Mouse (Mus musculus) MEL (cell line): ENCODE results near the gene 2700049A03Rik. TPM values are rescaled to one million over a fixed set of nuclear protein-coding genes. Genes with fewer than 3 reads are reported as not detected.

Experiments used
- DNase-seq: peaks from one replicate; pipeline ENCODE4 v3.0.0; 2011; ENCODE audit warnings: low read depth, low spot score
- H3K27ac ChIP-seq: 2 replicates; pipeline ENCODE4 v1.5.1; 2012; ENCODE audit warnings: low read depth, mild to moderate bottlenecking, control low read depth, low read length, moderate library complexity; ENCODE audit not compliant: control insufficient read depth
- H3K27me3 ChIP-seq, 2 experiments: fragments of 150-350 bp in 1 of 2; sonication (generic) in 1 of 2; 2 replicates each; pipeline ENCODE4 v1.6.1; 2012; ENCODE audit warnings: low read length in 2 of 2, mild to moderate bottlenecking in 2 of 2, improper control_type of control experiment in 1 of 2, moderate library complexity in 1 of 2; ENCODE audit not compliant: insufficient read depth in 2 of 2, control insufficient read depth in 1 of 2
- H3K36me3 ChIP-seq, 2 experiments: 2 replicates each; pipeline ENCODE4 v1.6.1; 2012 to 2014; ENCODE audit warnings: low read length in 2 of 2, improper control_type of control experiment in 1 of 2, inconsistent platforms in 1 of 2, mild to moderate bottlenecking in 1 of 2; ENCODE audit not compliant: insufficient read depth in 2 of 2, control insufficient read depth in 1 of 2
- H3K4me1 ChIP-seq, 2 experiments: fragments of 150-350 bp in 1 of 2; sonication (generic) in 1 of 2; 2 replicates each; pipeline ENCODE4 v1.6.1; 2012; ENCODE audit warnings: low read length in 2 of 2, improper control_type of control experiment in 1 of 2, mild to moderate bottlenecking in 1 of 2; ENCODE audit not compliant: insufficient read depth in 2 of 2, control insufficient read depth in 1 of 2
- H3K4me3 ChIP-seq, 2 experiments: fragments of 150-350 bp in 1 of 2; sonication (generic) in 1 of 2; 2 replicates each; pipeline ENCODE4 v1.5.1; 2012; ENCODE audit warnings: low read depth in 2 of 2, low read length in 2 of 2, mild to moderate bottlenecking in 2 of 2, moderate library complexity in 2 of 2, control low read depth in 1 of 2, improper control_type of control experiment in 1 of 2; ENCODE audit not compliant: control insufficient read depth in 1 of 2, insufficient read depth in 1 of 2
- H3K79me2 ChIP-seq: 2 replicates; pipeline ENCODE4 v1.6.1; 2012; ENCODE audit warnings: mild to moderate bottlenecking, low read length, moderate library complexity; ENCODE audit not compliant: control insufficient read depth, poor library complexity, insufficient read depth
- H3K9ac ChIP-seq: 2 replicates; pipeline ENCODE4 v1.6.1; 2012; ENCODE audit warnings: low read depth, mild to moderate bottlenecking, control low read depth, low read length, moderate library complexity; ENCODE audit not compliant: control insufficient read depth, poor library complexity, severe bottlenecking
- H3K9me3 ChIP-seq: fragments of 150-350 bp; sonication (generic); replicated peaks from 2 replicates; pipeline ENCODE4 v1.6.1; 2012; ENCODE audit warnings: mild to moderate bottlenecking, low read length, improper control_type of control experiment, moderate library complexity; ENCODE audit not compliant: insufficient read depth
- CHD2 ChIP-seq: IDR thresholded peaks from 2 replicates; pipeline ENCODE4 v1.6.1; 2011; ENCODE audit warnings: low read length, improper control_type of control experiment
- CTCF ChIP-seq, 3 experiments: IDR thresholded peaks in 2 of 3; conservative IDR thresholded peaks in 1 of 3; 2 replicates each; pipeline ENCODE4 v1.5.1; 2011 to 2012; ENCODE audit warnings: low read length in 3 of 3, low read depth in 2 of 3, mild to moderate bottlenecking in 2 of 3, improper control_type of control experiment in 1 of 3, inconsistent platforms in 1 of 3, mixed read lengths in 1 of 3, moderate library complexity in 1 of 3; ENCODE audit not compliant: control insufficient read depth in 1 of 3, insufficient read depth in 1 of 3, poor library complexity in 1 of 3, severe bottlenecking in 1 of 3
- EP300 ChIP-seq, 2 experiments: IDR thresholded peaks; 2 replicates each; pipeline ENCODE4 v1.6.1; 2011; ENCODE audit warnings: improper control_type of control experiment in 2 of 2, low read length in 2 of 2, low read depth in 1 of 2, mild to moderate bottlenecking in 1 of 2
- GABPA ChIP-seq: IDR thresholded peaks from 2 replicates; pipeline ENCODE4 v1.6.1; 2012; ENCODE audit warnings: low read depth, mild to moderate bottlenecking, inconsistent platforms, low read length, improper control_type of control experiment, moderate library complexity
- KAT2A ChIP-seq: conservative IDR thresholded peaks from 2 replicates; pipeline ENCODE4 v1.6.1; 2012; ENCODE audit warnings: low read depth, low read length, improper control_type of control experiment, inconsistent platforms
- MAFK ChIP-seq: IDR thresholded peaks from 2 replicates; pipeline ENCODE4 v1.6.1; 2011; ENCODE audit warnings: low read depth, mild to moderate bottlenecking, low read length, improper control_type of control experiment, borderline replicate concordance
- MAX ChIP-seq: IDR thresholded peaks from 2 replicates; pipeline ENCODE4 v1.6.1; 2011; ENCODE audit warnings: low read length, improper control_type of control experiment
- MAZ ChIP-seq: IDR thresholded peaks from 2 replicates; pipeline ENCODE4 v1.6.1; 2012; ENCODE audit warnings: low read depth, mild to moderate bottlenecking, inconsistent platforms, low read length, improper control_type of control experiment
- MYB ChIP-seq: IDR thresholded peaks from 2 replicates; pipeline ENCODE4 v1.6.1; 2011; ENCODE audit warnings: mild to moderate bottlenecking, low read depth, low read length, improper control_type of control experiment
- MYC ChIP-seq: IDR thresholded peaks from 2 replicates; pipeline ENCODE4 v1.6.1; 2011; ENCODE audit warnings: low read depth, mild to moderate bottlenecking, low read length, improper control_type of control experiment, moderate library complexity
- NRF1 ChIP-seq: IDR thresholded peaks from 2 replicates; pipeline ENCODE4 v1.6.1; 2014; ENCODE audit warnings: low read depth, mild to moderate bottlenecking, inconsistent platforms, low read length, improper control_type of control experiment, moderate library complexity; ENCODE audit not compliant: poor library complexity, insufficient read depth, severe bottlenecking
- POLR2A ChIP-seq, 2 experiments: IDR thresholded peaks; 2 replicates each; pipeline ENCODE4 v1.6.1; 2011 to 2012; ENCODE audit warnings: low read length in 2 of 2, mild to moderate bottlenecking in 2 of 2, control low read depth in 1 of 2, improper control_type of control experiment in 1 of 2, low read depth in 1 of 2, moderate library complexity in 1 of 2; ENCODE audit not compliant: control insufficient read depth in 1 of 2, insufficient read depth in 1 of 2, poor library complexity in 1 of 2
- POLR2AphosphoS2 ChIP-seq: IDR thresholded peaks from 2 replicates; pipeline ENCODE4 v1.6.1; 2011; ENCODE audit warnings: low read length, improper control_type of control experiment
- POLR2AphosphoS5 ChIP-seq: IDR thresholded peaks from 2 replicates; pipeline ENCODE4 v1.6.1; 2012; ENCODE audit warnings: low read depth, borderline replicate concordance, mild to moderate bottlenecking, inconsistent platforms, low read length, moderate library complexity, mixed read lengths
- RAD21 ChIP-seq: IDR thresholded peaks from 2 replicates; pipeline ENCODE4 v1.6.1; 2011; ENCODE audit warnings: mild to moderate bottlenecking, low read depth, low read length, improper control_type of control experiment
- RCOR1 ChIP-seq: IDR thresholded peaks from 2 replicates; pipeline ENCODE4 v1.6.1; 2012; ENCODE audit warnings: low read depth, mild to moderate bottlenecking, inconsistent platforms, low read length, improper control_type of control experiment
- UBTF ChIP-seq: IDR thresholded peaks from 2 replicates; pipeline ENCODE4 v1.6.1; 2012; ENCODE audit warnings: low read depth, mild to moderate bottlenecking, inconsistent platforms, low read length, improper control_type of control experiment, moderate library complexity, borderline replicate concordance; ENCODE audit not compliant: insufficient read depth
- USF1 ChIP-seq: IDR thresholded peaks from 2 replicates; pipeline ENCODE4 v1.6.1; 2014; ENCODE audit warnings: low read depth, mild to moderate bottlenecking, inconsistent platforms, low read length, improper control_type of control experiment, moderate library complexity
- USF2 ChIP-seq, 2 experiments: IDR thresholded peaks; 2 replicates each; pipeline ENCODE4 v1.6.1; 2011 to 2012; ENCODE audit warnings: improper control_type of control experiment in 2 of 2, low read length in 2 of 2, borderline replicate concordance in 1 of 2, inconsistent platforms in 1 of 2, low read depth in 1 of 2, mild to moderate bottlenecking in 1 of 2; ENCODE audit not compliant: insufficient read depth in 1 of 2
- polyA plus RNA-seq, 2 experiments: library from polyadenylated mRNA; stranded (reverse) in 1 of 2; unstranded in 1 of 2; fragments of >175 nt in 1 of 2; fragments of >200 nt in 1 of 2; gene quantifications; 2 replicates each; pipeline versions ENCODE4 v1.2.1 to v1.2.4; 2012; ENCODE audit warnings: low replicate concordance in 2 of 2, low read depth in 1 of 2; ENCODE audit not compliant: insufficient read length in 2 of 2, insufficient read depth in 1 of 2, missing spikeins in 1 of 2
- total RNA-seq: library from RNA; depleted of rRNA; stranded (reverse); fragments of 300-350 nt; gene quantifications from 2 replicates; pipeline ENCODE4 v1.2.3, GENCODE M21; 2012

The 2700049A03Rik gene
- total and polyA plus RNA-seq, 3 experiments, result 5.8 to 7.2 TPM; not detected in 1

- Histone ChIP-seq H3K4me1 (no peaks in the 10 kb centered on the region), H3K79me2 (no peaks in the 10 kb centered on the region), H3K9me3 (no peaks in the 10 kb centered on the region), H3K36me3 (peaks cover 0 to 6% of the 10 kb centered on the region in 2 experiments; a peak in 2 of 4 replicates), H3K27ac (no peak overlapping the region), H3K9ac (no peak overlapping the region), H3K4me3 (no peak overlapping the region), H3K27me3 (no peaks in the 10 kb centered on the region)
- TF ChIP-seq MAFK (no peak), KAT2A (no peak), CTCF (IDR thresholded peaks at IDR 0.05 in 2 of 3, conservative IDR thresholded peaks at IDR 0.05 in 1 of 3; ENCODE audit: control insufficient read depth in 1 of 3, insufficient read depth in 1 of 3, low read depth in 2 of 3, low read length in 3 of 3, poor library complexity in 1 of 3, severe bottlenecking in 1 of 3) (no peak), POLR2AphosphoS5 (no peak), MYB (no peak), MYC (no peak), POLR2AphosphoS2 (no peak), UBTF (no peak), USF2 (IDR thresholded peaks at IDR 0.05; ENCODE audit: borderline replicate concordance in 1 of 2, insufficient read depth in 1 of 2, low read depth in 1 of 2, low read length in 2 of 2) (no peak)
- DNase-seq, result no peak
Observed at GRCm38 (mm10) chr12:71201753-71202152, 65.1 kb downstream of the 2700049A03Rik start.

GRCm38 (mm10) chr12:71204303-71204702 lies 67.7 kb downstream of the 2700049A03Rik start:
- TF ChIP-seq POLR2AphosphoS5 (no peak), POLR2A (IDR thresholded peaks at IDR 0.05; ENCODE audit: control insufficient read depth in 1 of 2, insufficient read depth in 1 of 2, low read depth in 1 of 2, low read length in 2 of 2, poor library complexity in 1 of 2) (no peak), POLR2AphosphoS2 (no peak), RCOR1 (no peak), NRF1 (no peak), MAZ (no peak), MYC (no peak), MAX (no peak), USF1 (no peak), EP300 (IDR thresholded peaks at IDR 0.05; ENCODE audit: low read depth in 1 of 2, low read length in 2 of 2) (no peak), KAT2A (no peak), GABPA (no peak), RAD21 (no peak), CHD2 (no peak)
- TF ChIP-seq, all 39 proteins: peak for 0
- no peaks in the 10 kb centered on the region for H3K9me3 ChIP-seq
- H3K4me1 ChIP-seq, result no peaks in the 10 kb centered on the region
- no peaks in the 10 kb centered on the region for H3K79me2 ChIP-seq
- no peaks in the 10 kb centered on the region for H3K27me3 ChIP-seq
- peaks cover 0 to 4% of the 10 kb centered on the region in 2 experiments; a peak in 2 of 4 replicates for H3K36me3 ChIP-seq
- H3K27ac ChIP-seq, result no peak overlapping the region
- no peak overlapping the region for H3K9ac ChIP-seq
- H3K4me3 ChIP-seq, result no peak overlapping the region
- no peak for DNase-seq
